Mouse (Mus musculus) midbrain, embryonic 10.5 days (tissue): Measurements from ENCODE around the gene Gmds. TPM values are rescaled to one million over a fixed set of nuclear protein-coding genes. Genes with fewer than 3 reads are reported as not detected.
A peak's percentile ranks its signal among the peaks of the same experiment; 100 is the strongest.

Source experiments
- DNase-seq: peaks from one replicate; pipeline ENCODE4 v3.0.0-alpha.2; 2017; ENCODE audit warnings: low spot score
- H3K27ac ChIP-seq: fragments of 300-500 bp; sonication (generic); replicated peaks from 2 replicates; pipeline ENCODE4 v1.5.1; 2016; ENCODE audit warnings: mild to moderate bottlenecking
- H3K27me3 ChIP-seq: fragments of 300-500 bp; sonication (generic); 2 replicates; pipeline ENCODE4 v1.6.1; 2016; ENCODE audit warnings: low read depth, mild to moderate bottlenecking; ENCODE audit not compliant: poor library complexity, severe bottlenecking
- H3K36me3 ChIP-seq: fragments of 300-500 bp; sonication (generic); 2 replicates; pipeline ENCODE4 v1.6.1; 2016; ENCODE audit warnings: mild to moderate bottlenecking, moderate library complexity
- H3K4me1 ChIP-seq: fragments of 300-500 bp; sonication (generic); 2 replicates; pipeline ENCODE4 v1.6.1; 2016
- H3K4me3 ChIP-seq: fragments of 300-500 bp; sonication (generic); 2 replicates; pipeline ENCODE4 v1.5.1; 2016; ENCODE audit warnings: mild to moderate bottlenecking, moderate library complexity
- H3K9me3 ChIP-seq: fragments of 300-500 bp; sonication (generic); replicated peaks from 2 replicates; pipeline ENCODE4 v1.6.1; 2016; ENCODE audit warnings: mild to moderate bottlenecking
- WGBS: fragments of 180-500 bp; shearing (Covaris S2); methylation state at CpG from one replicate; pipeline ENCODE4 v1.1.7; 2016; 5-methylcytosine and 5-hydroxymethylcytosine counted together
- polyA plus RNA-seq: library from polyadenylated mRNA; unstranded; fragments of >200 nt; fragmentation: Nextera tagmentation; extraction: Ambion mirVana; gene quantifications from 2 replicates; pipeline ENCODE4 v1.2.1, GENCODE M21; 2016

Gmds gene
- polyA plus RNA-seq, 1 experiment from 2014 or later, result 29.9 TPM

- Histone ChIP-seq H3K36me3 (no peaks in the 10 kb centered on the region), H3K27ac (no peak overlapping the region), H3K4me3 (no peak overlapping the region), H3K9me3 (no peaks in the 10 kb centered on the region), H3K27me3 (no peaks in the 10 kb centered on the region), H3K4me1 (no peaks in the 10 kb centered on the region)
- DNase-seq, result no peak
- WGBS, result 96% methylated on average over 7 of the region's 7 CpGs
These were observed 360.4 kb downstream of the Gmds start for GRCm38 (mm10) chr13:31978126-31978525.

GRCm38 (mm10) chr13:31974751-31975479 lies 363.6 kb downstream of the Gmds start:
- WGBS, result 49% methylated on average over 3 of the region's 3 CpGs
- Histone ChIP-seq H3K9me3 (no peaks in the 10 kb centered on the region), H3K36me3 (no peaks in the 10 kb centered on the region), H3K27me3 (no peaks in the 10 kb centered on the region), H3K4me3 (no peak overlapping the region), H3K4me1 (peaks cover 3% of the 10 kb centered on the region; the same call in 1 of the 2 replicates), H3K27ac (no peak overlapping the region)
- no peak for DNase-seq

- 69% methylated on average over 2 of the region's 2 CpGs for WGBS
- Histone ChIP-seq H3K9me3 (no peaks in the 10 kb centered on the region), H3K36me3 (no peaks in the 10 kb centered on the region), H3K4me1 (peaks cover 3% of the 10 kb centered on the region; the same call in 1 of the 2 replicates), H3K4me3 (no peak overlapping the region), H3K27ac (no peak overlapping the region), H3K27me3 (no peaks in the 10 kb centered on the region)
- DNase-seq, result no peak
These were observed 367.5 kb downstream of the Gmds start for GRCm38 (mm10) chr13:31971040-31971501.

- 68% methylated on average over 2 of the region's 2 CpGs for WGBS
- DNase-seq, result no peak
These were observed 370.3 kb downstream of the Gmds start for GRCm38 (mm10) chr13:31968272-31968671.

GRCm38 (mm10) chr13:31966931-31967532 lies 371.5 kb downstream of the Gmds start:
- Histone ChIP-seq H3K27ac (no peak overlapping the region), H3K4me1 (peaks cover 3% of the 10 kb centered on the region; the same call in 1 of the 2 replicates), H3K9me3 (no peaks in the 10 kb centered on the region), H3K4me3 (no peak overlapping the region), H3K36me3 (no peaks in the 10 kb centered on the region), H3K27me3 (no peaks in the 10 kb centered on the region)
- WGBS, result 72% methylated on average over 3 of the region's 3 CpGs
- DNase-seq, result no peak

More at GRCm38 (mm10) chr13:31968272-31968671, 370.3 kb downstream of the Gmds start:
- no peaks in the 10 kb centered on the region for H3K27me3 ChIP-seq
- peaks cover 3% of the 10 kb centered on the region; the same call in 1 of the 2 replicates for H3K4me1 ChIP-seq
- H3K9me3 ChIP-seq, result no peaks in the 10 kb centered on the region
- H3K27ac ChIP-seq, result no peak overlapping the region
- no peaks in the 10 kb centered on the region for H3K36me3 ChIP-seq
- no peak overlapping the region for H3K4me3 ChIP-seq

- Histone ChIP-seq H3K4me3 (no peak overlapping the region), H3K27me3 (no peaks in the 10 kb centered on the region), H3K4me1 (peaks cover 21% of the 10 kb centered on the region), H3K9me3 (no peaks in the 10 kb centered on the region), H3K36me3 (no peaks in the 10 kb centered on the region), H3K27ac (no peak overlapping the region)
- 24% methylated on average over 3 of the region's 3 CpGs for WGBS
- peak; percentile 27 for DNase-seq
These were observed 378.0 kb downstream of the Gmds start for GRCm38 (mm10) chr13:31960514-31960913.

GRCm38 (mm10) chr13:31958346-31959335 lies 379.9 kb downstream of the Gmds start:
- H3K4me1 ChIP-seq, result peaks cover 21% of the 10 kb centered on the region
- WGBS, result 55% methylated on average over 13 of the region's 13 CpGs
- DNase-seq, result no peak
- H3K27ac ChIP-seq, result peak overlapping the region; percentile 28; the same call in 1 of the 2 replicates
- no peaks in the 10 kb centered on the region for H3K27me3 ChIP-seq
- H3K9me3 ChIP-seq, result no peaks in the 10 kb centered on the region
- H3K36me3 ChIP-seq, result no peaks in the 10 kb centered on the region
- H3K4me3 ChIP-seq, result no peak overlapping the region

- Histone ChIP-seq H3K27ac (no peak overlapping the region), H3K4me1 (peaks cover 21% of the 10 kb centered on the region), H3K27me3 (no peaks in the 10 kb centered on the region), H3K9me3 (no peaks in the 10 kb centered on the region), H3K4me3 (no peak overlapping the region), H3K36me3 (no peaks in the 10 kb centered on the region)
- DNase-seq, result no peak
- WGBS, result 79% methylated on average over 6 of the region's 6 CpGs
These were observed 382.0 kb downstream of the Gmds start for GRCm38 (mm10) chr13:31956584-31956983.

GRCm38 (mm10) chr13:31956112-31956511 lies 382.4 kb downstream of the Gmds start:
- no peak overlapping the region for H3K4me3 ChIP-seq
- DNase-seq, result no peak
- peaks cover 21% of the 10 kb centered on the region for H3K4me1 ChIP-seq
- no peak overlapping the region for H3K27ac ChIP-seq
- H3K9me3 ChIP-seq, result no peaks in the 10 kb centered on the region
- WGBS, result 81% methylated on average over 4 of the region's 4 CpGs
- H3K27me3 ChIP-seq, result no peaks in the 10 kb centered on the region
- H3K36me3 ChIP-seq, result no peaks in the 10 kb centered on the region

- no peak for DNase-seq
- Histone ChIP-seq H3K4me1 (peaks cover 14% of the 10 kb centered on the region), H3K9me3 (no peaks in the 10 kb centered on the region), H3K4me3 (no peak overlapping the region), H3K27ac (no peak overlapping the region), H3K27me3 (no peaks in the 10 kb centered on the region), H3K36me3 (no peaks in the 10 kb centered on the region)
- WGBS, result 63% methylated on average over 7 of the region's 7 CpGs
These were observed 383.4 kb downstream of the Gmds start for GRCm38 (mm10) chr13:31955171-31955570.

- Histone ChIP-seq H3K4me1 (no peaks in the 10 kb centered on the region), H3K9me3 (no peaks in the 10 kb centered on the region), H3K27ac (no peak overlapping the region), H3K27me3 (no peaks in the 10 kb centered on the region), H3K36me3 (no peaks in the 10 kb centered on the region), H3K4me3 (no peak overlapping the region)
- DNase-seq, result no peak
- WGBS, result 84% methylated on average over 3 of the region's 3 CpGs
These were observed 393.8 kb downstream of the Gmds start for GRCm38 (mm10) chr13:31944676-31945210.
